Mouse (Mus musculus) ES-Bruce4 (cell line): ENCODE measurements around the gene Lmod1.

Source experiments
- CTCF ChIP-seq: IDR thresholded peaks from one replicate; pipeline ENCODE4 v1.8.1; 2011; ENCODE audit warnings: low read depth, low read length
- POLR2A ChIP-seq: IDR thresholded peaks from one replicate; pipeline ENCODE4 v1.8.1; 2011; ENCODE audit warnings: low read length; ENCODE audit not compliant: insufficient read depth

- TF ChIP-seq POLR2A (no peak), CTCF (no peak)
These were observed 1.2 kb upstream of the Lmod1 start for GRCm38 (mm10) chr1:135323367-135323901.
